Mouse (Mus musculus): Measurements from ENCODE around the gene Stac2.
A peak's percentile ranks its signal among the peaks of the same experiment; 100 is the strongest.

Gene Stac2

GRCm38 (mm10) chr11:98050520-98050815 lies 2.8 kb downstream of the Stac2 start:
- DNase-seq = no peak

DNA sequence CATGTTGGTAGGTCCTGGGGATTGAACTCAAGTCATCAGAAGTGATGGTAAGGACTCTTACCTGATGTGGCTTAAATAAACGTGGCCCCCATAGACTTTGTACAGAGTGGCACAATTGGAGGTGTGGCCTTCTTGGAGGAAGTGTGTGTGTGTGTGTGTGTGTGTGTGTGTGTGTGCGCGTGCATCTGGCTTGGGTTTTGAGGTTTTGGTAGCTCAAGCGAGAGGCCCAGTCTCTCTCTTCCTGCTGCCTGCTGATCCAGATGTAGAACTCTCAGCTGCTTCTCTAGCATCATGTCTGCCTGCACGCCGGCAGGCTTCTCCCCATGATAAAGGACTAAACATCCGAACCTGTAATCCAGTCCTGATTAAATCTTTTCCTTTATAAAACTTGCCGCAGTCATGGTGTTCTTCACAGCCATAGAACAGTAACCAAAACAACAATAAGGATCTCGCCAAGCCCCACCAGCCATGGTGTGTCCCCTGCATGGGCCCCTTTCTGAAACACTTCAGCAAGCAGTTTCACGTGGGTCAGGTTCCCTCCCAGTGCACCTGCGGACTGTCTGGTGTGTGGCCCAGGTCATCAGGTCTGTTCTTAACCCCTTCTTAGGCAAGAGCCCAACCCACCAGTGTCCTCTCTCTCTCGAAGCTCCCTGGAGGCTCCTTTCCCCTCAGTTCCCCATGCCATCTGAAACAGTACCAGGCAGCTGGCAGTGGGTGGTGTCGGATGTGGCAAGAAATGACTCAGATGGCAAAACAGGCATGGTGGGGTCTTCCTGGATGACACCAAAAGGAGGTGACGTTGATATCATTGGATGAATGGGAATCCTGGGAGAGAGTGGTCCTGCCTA lies 3.4 kb downstream of the Stac2 start:
- DNase-seq = no peak

DNA sequence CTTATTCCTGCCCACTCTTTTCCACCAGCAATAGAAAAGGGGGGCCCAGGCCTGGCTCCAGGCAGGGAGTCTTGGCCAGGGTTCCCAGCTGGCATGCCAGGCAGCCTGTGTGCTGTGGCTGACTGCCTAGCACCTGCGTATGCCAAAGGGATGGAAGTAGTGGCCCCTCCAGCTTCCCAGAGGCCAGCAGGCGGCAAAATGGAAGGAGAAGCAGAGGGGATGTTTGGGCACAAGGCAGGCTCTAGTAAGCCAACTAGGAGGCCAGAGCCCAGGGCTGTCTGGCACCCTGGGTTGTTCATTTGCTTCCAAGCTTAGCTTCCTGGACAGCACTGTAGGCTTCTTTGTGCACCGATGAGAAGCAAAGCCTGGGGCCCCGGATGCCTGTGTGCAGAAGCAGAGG lies 5.5 kb downstream of the Stac2 start:
- peak; percentile 92 to 94 for DNase-seq

DNA sequence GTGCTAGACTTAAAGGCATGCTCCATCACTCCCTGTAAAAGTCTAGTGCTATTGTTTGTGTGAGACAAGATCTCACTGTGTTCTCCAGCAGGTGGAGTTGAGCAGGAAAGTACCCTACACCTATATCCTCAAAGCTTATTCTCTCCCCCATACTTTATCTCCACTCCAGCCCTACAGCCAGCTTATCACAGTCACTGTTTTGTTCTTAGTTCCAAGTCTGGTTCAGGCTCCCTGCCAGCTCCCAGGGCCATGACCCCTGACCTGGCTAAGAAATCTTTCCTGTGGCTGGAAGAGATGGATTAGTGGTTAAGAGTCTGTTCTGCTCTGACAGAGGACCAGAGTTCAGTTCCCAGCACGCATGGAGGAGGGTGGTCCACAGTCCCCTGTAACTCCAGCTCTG lies 6.8 kb downstream of the Stac2 start:
- no peak for DNase-seq

- DNase-seq = no peak
These were observed 7.7 kb downstream of the Stac2 start for GRCm38 (mm10) chr11:98045596-98045995.

- DNase-seq = peak; percentile 66 to 70
These were observed 9.2 kb downstream of the Stac2 start for GRCm38 (mm10) chr11:98044074-98044473.

DNA sequence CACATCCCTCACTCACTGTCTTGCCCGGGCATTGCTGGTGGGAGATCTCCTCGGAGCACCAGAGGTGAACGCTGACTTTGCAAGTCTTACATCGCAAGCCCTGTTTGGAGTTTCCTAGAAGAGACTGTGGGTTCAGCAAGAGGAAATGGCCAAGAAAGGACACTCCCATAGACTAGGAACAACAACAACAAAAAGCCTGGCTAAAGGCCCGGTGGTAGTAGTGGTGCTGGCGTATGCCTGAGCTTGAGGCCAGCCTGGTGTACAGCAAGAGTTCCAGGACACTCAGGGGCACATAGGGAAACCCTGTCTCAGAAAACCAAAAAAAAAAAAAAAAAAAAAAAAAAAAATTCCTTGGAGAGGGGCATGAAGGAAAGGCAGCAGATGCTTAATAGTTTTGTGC lies 10.5 kb downstream of the Stac2 start:
- peak in 1 of 2 experiments; percentile 44 for DNase-seq

DNA sequence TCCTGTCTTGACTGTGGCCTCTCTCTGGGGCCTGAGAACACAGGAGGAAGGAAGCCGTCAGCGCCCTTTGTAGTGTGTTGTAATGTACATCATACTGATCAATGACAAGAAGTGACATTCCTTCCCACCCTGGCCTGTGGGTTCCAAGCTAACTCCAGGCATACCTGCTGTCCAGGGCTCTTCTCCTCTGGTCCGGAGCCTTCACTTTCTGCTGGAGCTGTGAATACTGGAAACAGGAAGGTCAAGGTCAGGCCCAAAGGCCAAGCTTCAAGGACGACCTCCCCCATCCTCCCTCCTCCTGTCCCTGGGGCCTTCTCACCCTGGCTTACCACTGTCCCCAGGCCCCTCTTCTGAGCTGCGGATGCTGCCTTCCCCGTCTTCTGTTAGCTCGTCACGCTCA lies 12.3 kb downstream of the Stac2 start:
- DNase-seq = no peak

GRCm38 (mm10) chr11:98037871-98038270 lies 15.4 kb downstream of the Stac2 start:
- peak; percentile 79 to 80 for DNase-seq

DNA sequence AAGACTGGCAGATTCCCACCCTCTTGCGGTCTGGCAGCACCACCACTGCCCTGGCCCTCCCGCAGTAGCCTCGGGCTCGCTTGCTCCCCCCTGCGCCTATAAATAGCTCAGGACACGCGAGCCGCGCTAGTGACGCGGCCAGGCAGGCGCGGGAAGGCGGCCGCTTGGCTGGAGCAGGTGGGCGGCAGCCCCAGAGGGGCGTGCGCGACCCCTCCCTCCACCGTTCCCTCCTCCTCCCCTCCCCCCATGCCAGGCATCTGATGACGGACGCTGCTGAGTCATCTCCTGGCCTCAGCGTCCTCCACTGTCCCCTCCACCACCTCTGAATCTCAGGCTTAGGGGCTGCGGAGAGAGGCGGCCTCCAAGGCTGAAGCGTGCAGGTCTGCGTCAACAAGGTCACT lies 17.3 kb downstream of the Stac2 start:
- peak; percentile 88 to 89 for DNase-seq

DNA sequence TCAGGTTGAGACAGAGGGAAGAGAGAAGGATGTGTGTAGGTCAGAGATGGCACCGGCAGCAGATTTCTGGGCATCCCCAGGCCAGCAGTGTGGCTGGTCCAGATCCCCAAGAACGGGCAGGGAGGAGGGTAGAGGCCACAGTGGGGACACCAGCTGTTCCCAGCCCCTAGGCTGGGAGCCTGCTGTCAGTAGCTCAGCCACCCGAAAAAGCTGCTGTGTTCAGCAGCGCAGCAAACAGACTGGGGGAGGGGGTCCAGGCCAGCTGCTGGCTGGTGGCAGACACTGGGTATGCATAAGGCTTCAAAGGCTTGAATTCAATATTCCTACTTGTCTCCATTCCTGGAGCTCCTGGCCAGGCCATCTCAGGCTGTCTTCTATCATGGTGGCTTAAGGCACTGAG lies 18.4 kb downstream of the Stac2 start:
- peak; percentile 79 to 85 for DNase-seq

GRCm38 (mm10) chr11:98034061-98034460 lies 19.2 kb downstream of the Stac2 start:
- DNase-seq = no peak

DNA sequence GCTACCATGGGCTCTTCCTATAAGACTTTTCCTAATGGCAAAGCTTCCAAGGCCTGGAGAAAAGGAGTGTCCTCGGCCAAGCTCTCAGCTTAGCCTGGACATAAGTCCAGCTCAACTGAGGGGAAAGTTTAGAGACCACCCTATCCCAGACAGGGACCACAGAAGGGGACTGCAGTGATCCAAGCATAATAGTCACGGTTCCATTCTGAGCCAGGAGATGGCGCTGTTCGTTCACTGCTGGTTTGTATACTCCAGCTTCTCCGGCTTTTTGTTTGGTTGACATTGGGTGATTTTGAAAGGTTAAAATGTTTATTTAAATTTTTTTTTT lies 21.9 kb downstream of the Stac2 start:
- DNase-seq = peak; percentile 90 to 94

- no peak for DNase-seq
These were observed 22.4 kb downstream of the Stac2 start for GRCm38 (mm10) chr11:98030701-98031442.

GRCm38 (mm10) chr11:98027785-98028184 lies 25.5 kb downstream of the Stac2 start:
- no peak for DNase-seq

- DNase-seq = no peak
These were observed 26.0 kb downstream of the Stac2 start for GRCm38 (mm10) chr11:98027297-98027688.

GRCm38 (mm10) chr11:98026570-98027296 lies 26.5 kb downstream of the Stac2 start, which contains the start of gene Rpl19:
Gene Rpl19, plus strand, starts transcription at chr11:98026710.
- peak; percentile 97 to 98 for DNase-seq

GRCm38 (mm10) chr11:98026248-98026569 lies 27.1 kb downstream of the Stac2 start:
- DNase-seq = no peak

- DNase-seq = no peak
These were observed 28.7 kb downstream of the Stac2 start for GRCm38 (mm10) chr11:98024516-98024915.

DNA sequence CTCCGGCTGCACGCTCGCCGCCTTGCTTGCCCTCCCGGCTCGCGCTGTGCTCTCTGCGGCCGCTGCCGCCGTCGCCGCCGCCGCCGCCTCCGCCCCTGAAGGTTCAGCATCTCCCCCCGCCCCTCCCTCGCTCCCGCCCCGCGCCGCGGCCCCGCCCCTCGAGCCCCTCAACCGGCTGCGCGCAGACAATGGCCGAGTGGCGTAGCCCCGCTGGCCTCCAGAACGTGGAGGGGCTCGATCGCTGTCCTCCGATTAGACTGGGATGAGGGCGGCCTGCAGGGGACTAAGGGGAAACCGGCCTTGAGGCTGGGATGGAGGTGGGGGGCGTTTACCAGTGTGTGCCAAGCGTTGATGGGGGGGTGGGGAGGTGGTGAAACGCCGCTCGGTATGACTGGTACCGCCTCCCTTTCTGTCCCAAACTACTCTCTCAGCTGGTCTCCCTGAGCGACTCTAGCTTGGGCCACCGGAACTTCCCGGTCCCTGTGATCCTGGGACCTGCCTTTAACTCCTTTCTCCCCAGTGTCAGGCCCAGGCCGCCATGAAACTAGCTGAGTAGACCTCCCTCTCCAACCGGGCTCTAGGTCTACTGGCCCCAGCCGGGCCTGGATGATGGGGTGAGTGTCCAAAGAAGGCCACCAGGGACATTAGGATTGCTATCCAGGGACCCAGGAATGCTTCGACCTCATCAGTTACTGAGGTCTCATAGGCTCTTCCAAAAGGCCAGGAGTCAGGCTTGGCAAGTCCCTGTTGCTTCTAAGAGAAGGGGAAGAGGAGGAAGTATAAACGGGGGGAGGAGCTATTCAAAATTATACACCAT lies 30.5 kb downstream of the Stac2 start, which contains the start of gene Cacnb1:
Gene Cacnb1, minus strand, starts transcription at position 480 of the 817 bp plus-strand sequence.
- peak; percentile 89 to 92 for DNase-seq

GRCm38 (mm10) chr11:98022253-98022554 lies 31.1 kb downstream of the Stac2 start:
- DNase-seq = no peak

GRCm38 (mm10) chr11:98021565-98022252 lies 31.6 kb downstream of the Stac2 start:
- peak; percentile 78 to 80 for DNase-seq
